Mouse (Mus musculus): ENCODE results near the gene Foxp1.

Foxp1 gene

GRCm38 (mm10) chr6:98946731-98947130 is 575.8 kb downstream of the Foxp1 start:
- DNase-seq (ENCODE audit: low spot score): no peak

DNA sequence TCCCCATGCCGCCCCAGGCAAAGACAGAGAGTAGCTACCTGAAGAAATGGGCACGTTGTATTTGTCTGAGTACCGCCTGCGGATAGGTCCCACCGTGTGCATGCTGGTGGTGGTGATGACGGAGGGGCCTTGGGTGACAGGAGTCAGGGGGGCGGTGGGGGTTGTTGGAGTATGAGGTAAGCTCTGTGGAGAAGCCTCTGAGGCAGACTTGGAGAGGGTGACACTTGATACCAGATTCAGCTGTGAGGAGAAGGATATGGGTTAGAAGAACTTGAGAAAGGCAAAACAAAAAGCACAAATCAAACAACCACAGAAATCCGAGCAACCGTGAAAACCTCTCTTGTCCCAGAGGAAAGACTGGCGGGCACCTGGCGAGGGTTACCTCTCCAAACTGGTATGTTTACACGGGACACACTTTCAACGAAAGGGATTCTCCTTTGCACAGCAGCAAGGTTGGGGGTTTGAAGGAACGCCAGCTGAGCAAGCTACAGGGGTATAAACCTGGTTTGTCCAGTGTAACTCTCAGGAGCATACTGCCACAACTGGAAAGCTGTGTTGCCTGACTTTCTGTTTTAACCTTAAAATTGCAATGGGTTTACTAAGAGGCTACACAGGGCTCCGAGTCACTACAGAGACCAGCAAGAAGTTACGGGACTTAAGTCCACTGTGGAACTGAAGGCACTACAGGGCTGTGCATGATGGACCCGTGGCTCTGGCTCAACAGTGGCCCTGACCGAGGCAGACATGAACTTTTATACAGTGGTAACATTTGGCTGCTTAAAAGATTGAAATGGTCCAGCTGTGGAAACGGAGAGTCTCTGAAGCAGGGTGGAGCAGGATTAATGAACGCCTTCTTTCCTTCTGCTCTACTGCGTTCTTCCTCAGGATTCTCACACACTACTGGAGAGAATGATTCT is 576.8 kb downstream of the Foxp1 start:
- DNase-seq (ENCODE audit: low spot score): no peak

GRCm38 (mm10) chr6:98938348-98938747 is 584.2 kb downstream of the Foxp1 start:
- no peak for DNase-seq (ENCODE audit: low spot score)

GRCm38 (mm10) chr6:98937513-98937912 is 585.0 kb downstream of the Foxp1 start:
- DNase-seq (ENCODE audit: low spot score): no peak

- no peak for DNase-seq (ENCODE audit: low spot score)
Observed at GRCm38 (mm10) chr6:98936377-98936776, 586.1 kb downstream of the Foxp1 start.

DNA sequence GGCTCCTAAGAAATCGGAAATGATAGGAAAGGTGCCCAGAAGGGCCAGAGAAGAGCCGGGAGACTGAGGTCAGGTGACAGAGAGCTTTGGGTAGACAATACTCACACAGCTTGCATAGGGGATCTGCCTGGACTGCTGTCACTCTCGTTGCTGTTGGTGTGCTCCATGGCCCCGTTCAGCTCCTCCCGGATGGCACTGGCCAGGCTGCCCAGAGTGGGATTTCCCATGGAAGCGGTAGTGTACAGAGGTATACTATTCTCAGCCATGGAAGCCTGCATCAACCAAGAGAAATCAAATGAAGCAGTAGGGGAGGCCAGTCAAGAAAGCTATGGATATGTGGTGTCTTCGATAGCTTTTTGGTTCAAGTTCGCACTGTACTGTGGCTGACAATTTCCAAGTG is 587.4 kb downstream of the Foxp1 start:
- DNase-seq (ENCODE audit: low spot score): no peak

DNA sequence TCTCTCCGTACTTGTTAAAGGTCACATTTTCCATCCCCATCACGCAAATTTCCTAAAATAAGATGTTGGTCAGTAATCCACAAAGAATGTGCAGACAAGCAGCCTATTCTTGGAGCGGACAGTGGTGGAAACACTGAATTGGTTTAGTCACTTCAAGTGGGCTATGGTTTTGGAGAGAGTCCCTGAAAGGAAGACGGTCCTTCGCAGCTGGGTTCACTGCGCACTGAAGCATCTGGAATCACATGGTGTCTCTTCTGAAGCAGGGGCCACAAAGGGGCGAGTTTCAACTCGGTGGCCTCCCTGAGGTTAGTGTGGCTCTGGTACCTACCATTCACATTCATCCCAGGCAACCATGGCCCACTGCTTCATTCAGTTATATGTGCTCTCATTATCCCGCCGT is 588.1 kb downstream of the Foxp1 start:
- no peak for DNase-seq (ENCODE audit: low spot score)

GRCm38 (mm10) chr6:98933135-98933724 is 589.3 kb downstream of the Foxp1 start:
- DNase-seq (ENCODE audit: low spot score): no peak

- no peak for DNase-seq (ENCODE audit: low spot score)
Observed at GRCm38 (mm10) chr6:98931881-98932540, 590.5 kb downstream of the Foxp1 start.

DNA sequence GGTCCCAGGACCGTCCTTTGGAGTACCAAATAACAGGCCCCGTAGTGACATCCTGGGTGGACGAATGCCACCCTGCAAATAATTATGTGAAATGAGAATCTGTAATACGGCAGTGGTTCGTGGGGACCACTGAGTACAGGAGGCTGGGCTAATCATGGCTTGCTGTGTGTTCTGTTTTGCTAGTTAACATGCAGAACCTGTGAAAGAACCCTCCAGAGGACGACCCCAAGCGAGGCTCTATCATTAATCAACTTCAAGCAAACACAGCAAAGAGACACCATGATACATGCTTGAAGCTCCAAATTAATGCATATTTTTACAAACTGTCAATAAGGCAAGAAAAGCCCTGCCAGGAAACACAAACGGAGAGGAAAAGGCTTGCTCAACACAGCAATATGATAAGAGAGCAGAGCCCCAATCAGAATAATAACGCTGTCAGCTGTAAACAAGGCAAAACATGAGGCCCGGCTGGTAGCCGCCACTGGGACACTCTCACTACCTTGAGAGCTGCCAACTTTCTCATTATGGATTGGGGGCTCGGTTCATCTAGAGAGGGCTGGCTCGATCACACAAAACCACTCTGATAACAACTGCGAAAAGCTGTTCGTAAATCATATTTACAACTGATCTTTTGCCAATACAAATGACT is 591.7 kb downstream of the Foxp1 start:
- DNase-seq (ENCODE audit: low spot score): no peak

DNA sequence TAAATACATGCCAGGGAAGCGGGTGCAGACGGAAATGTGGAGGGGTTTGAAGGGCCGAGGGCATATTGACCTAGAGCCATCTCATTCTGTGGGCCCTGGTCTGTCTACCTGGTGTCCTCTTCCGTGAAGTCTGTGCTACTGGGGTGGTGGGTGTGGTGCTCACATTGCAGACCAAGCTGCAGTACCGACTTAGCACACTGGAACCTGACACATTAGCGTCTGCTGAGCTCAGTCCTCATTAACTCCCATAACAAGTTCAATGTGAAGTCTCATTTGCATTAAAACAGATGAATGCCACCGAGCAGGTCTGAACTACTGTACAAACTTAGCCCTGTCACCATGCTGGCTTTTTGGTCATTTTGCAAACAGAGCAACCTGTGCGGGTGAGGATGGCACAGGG is 594.2 kb downstream of the Foxp1 start:
- DNase-seq (ENCODE audit: low spot score): no peak

DNA sequence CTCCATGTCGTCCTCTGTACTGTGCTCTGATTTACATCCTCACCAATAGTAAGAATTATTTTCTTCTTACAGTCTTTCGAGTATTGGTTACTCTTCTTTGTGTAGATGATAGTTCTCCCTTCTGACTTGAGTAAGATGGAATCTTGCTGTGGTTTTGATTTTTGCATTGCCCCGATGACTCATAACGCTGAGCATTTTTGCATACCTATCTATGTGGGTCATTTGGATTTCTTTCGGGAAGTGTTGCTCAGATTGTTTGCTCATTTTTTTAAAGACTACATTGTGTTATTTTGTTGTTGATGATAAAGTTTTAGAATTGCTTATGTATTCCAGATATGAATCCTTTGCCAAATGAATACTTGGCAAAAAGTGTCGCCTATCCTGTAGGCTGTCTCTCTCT is 621.3 kb downstream of the Foxp1 start:
- no peak for DNase-seq (ENCODE audit: low spot score)

- no peak for DNase-seq (ENCODE audit: low spot score)
Observed at GRCm38 (mm10) chr6:98878208-98878607, 644.3 kb downstream of the Foxp1 start.

DNA sequence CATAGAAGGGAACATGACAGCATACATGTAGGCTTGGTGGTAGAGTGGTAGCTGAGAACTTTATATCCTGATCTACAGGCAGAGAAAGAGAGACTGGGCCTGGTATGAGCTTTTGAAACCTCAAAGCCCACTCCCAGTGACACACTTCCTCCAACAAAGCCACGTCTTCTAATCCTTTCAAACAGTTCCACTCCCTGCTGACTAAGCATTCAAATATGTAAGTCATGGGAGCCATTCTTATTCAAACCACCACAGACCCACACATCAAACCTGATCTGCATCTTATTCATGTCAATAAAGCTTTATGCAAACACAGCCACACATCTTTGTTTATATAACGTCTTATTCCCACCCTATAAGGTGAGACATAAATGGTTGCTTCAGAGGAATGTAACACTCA is 646.1 kb downstream of the Foxp1 start:
- DNase-seq (ENCODE audit: low spot score): no peak

All from embryo, embryonic 10.5 days (tissue).